Mouse (Mus musculus) limb, embryonic 14.5 days (tissue): Measurements from ENCODE around the gene Fam83c. TPM values are rescaled to one million over a fixed set of nuclear protein-coding genes. Genes with fewer than 3 reads are reported as not detected.

Experiments used
- ATAC-seq: fragments of 200-750 bp; cut with Nextera tagmentation; 2 replicates; pipeline ENCODE4 v1.8.0; 2017; ENCODE audit warnings: low read depth, moderate number of reproducible peaks, moderate TSS enrichment; ENCODE audit not compliant: low FRiP score
- DNase-seq: peaks from one replicate; pipeline ENCODE4 v3.0.0-alpha.2; 2015; ENCODE audit warnings: low spot score
- H3K27ac ChIP-seq: fragments of 300-500 bp; sonication (generic); replicated peaks from 2 replicates; pipeline ENCODE4 v1.5.1; 2014; ENCODE audit warnings: low read depth, mild to moderate bottlenecking, low read length, moderate library complexity, mixed read lengths
- H3K27me3 ChIP-seq: fragments of 300-500 bp; sonication (generic); 2 replicates; pipeline ENCODE4 v1.6.1; 2014; ENCODE audit warnings: low read length, mixed read lengths; ENCODE audit not compliant: control insufficient read depth, insufficient read depth
- H3K36me3 ChIP-seq: fragments of 300-500 bp; sonication (generic); 2 replicates; pipeline ENCODE4 v1.6.1; 2014; ENCODE audit warnings: mild to moderate bottlenecking, low read length, moderate library complexity, mixed read lengths; ENCODE audit not compliant: control insufficient read depth, insufficient read depth
- H3K4me1 ChIP-seq: fragments of 300-500 bp; sonication (generic); 2 replicates; pipeline ENCODE4 v1.6.1; 2014; ENCODE audit warnings: antibody characterized with exemption, low read length, mixed read lengths; ENCODE audit not compliant: control insufficient read depth, insufficient read depth
- H3K4me2 ChIP-seq: fragments of 300-500 bp; sonication (generic); replicated peaks from 2 replicates; pipeline ENCODE4 v1.6.1; 2014; ENCODE audit warnings: low read depth, mild to moderate bottlenecking, low read length, moderate library complexity; ENCODE audit not compliant: severe bottlenecking
- H3K4me3 ChIP-seq: fragments of 300-500 bp; sonication (generic); replicated peaks from 2 replicates; pipeline ENCODE4 v1.5.1; 2014; ENCODE audit warnings: low read length
- H3K9ac ChIP-seq: fragments of 300-500 bp; sonication (generic); 2 replicates; pipeline ENCODE4 v1.6.1; 2014; ENCODE audit warnings: mild to moderate bottlenecking, low read depth, low read length, moderate library complexity; ENCODE audit not compliant: severe bottlenecking
- H3K9me3 ChIP-seq: fragments of 300-500 bp; sonication (generic); 2 replicates; pipeline ENCODE4 v1.6.1; 2016; ENCODE audit warnings: low read length; ENCODE audit not compliant: control insufficient read depth
- POLR2A ChIP-seq: fragments of 200-500 bp; IDR thresholded peaks from 2 replicates; pipeline ENCODE4 v1.8.0; 2012; ENCODE audit warnings: inconsistent platforms, mild to moderate bottlenecking, moderate library complexity, borderline replicate concordance; ENCODE audit not compliant: insufficient read depth, insufficient read length; ENCODE audit errors: extremely low read depth
- WGBS: fragments of 180-500 bp; shearing (Covaris S2); extraction: QIAGEN DNeasy Blood & Tissue Kit; methylation state at CpG from one replicate; pipeline ENCODE4 v1.1.7; 2014; 5-methylcytosine and 5-hydroxymethylcytosine counted together
- polyA plus RNA-seq, 2 experiments: library from polyadenylated mRNA; depleted of rRNA in 1 of 2; stranded (reverse) in 1 of 2; unstranded in 1 of 2; fragments of >200 nt; fragmentation: Nextera tagmentation in 1 of 2; extraction: Ambion mirVana in 1 of 2; gene quantifications; 2 replicates each; pipeline versions ENCODE4 v1.2.1 to v1.2.3; 2012 to 2014

The Fam83c gene
- polyA plus RNA-seq, 2 experiments, result 2.0 to 2.1 TPM

DNA sequence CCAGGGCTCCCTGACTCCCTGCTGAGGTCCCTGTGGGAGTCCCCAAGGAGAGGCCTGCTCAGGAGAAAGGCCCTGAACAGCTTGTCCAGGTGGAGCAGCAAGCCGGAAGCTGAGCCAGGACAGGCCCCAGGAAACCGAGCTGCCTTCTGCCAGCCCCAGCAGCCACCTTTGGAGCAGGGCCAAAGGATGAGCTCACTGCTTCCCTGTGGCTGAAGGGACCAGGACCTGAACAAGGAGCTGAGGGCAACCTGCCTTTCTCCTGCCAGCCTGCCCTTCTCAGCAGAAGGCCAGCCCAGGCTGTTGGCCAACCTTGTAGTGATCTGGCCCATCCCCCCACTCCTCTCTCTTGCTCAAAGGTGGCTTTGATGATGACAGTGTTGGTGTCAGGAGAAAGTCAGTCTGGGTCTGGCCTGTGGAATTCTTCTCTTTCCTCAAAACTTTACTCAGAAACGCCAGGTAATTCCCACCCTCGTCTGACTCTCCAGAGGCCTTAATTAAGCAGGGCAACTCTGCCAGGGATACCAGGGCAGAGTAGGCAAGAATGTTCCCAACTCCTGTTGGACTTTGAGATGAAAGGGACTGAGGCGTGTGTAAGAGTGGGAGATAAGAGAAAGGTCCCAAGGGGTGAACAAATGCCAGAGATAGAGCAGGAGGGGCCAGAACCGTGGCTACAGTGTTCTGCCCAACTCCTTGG lies 29.3 kb downstream of the Fam83c start:
- H3K4me3 ChIP-seq, result no peak overlapping the region
- WGBS, result 40% methylated on average over 6 of the region's 6 CpGs
- H3K9me3 ChIP-seq, result no peaks in the 10 kb centered on the region
- H3K27ac ChIP-seq, result no peak overlapping the region
- TF ChIP-seq POLR2A, result no peak
- no peak for ATAC-seq
- H3K27me3 ChIP-seq, result no peaks in the 10 kb centered on the region
- no peak overlapping the region for H3K4me2 ChIP-seq
- H3K4me1 ChIP-seq, result no peaks in the 10 kb centered on the region
- DNase-seq, result no peak
- H3K36me3 ChIP-seq, result no peaks in the 10 kb centered on the region
- no peak overlapping the region for H3K9ac ChIP-seq

GRCm38 (mm10) chr2:155804053-155804452 lies 30.6 kb downstream of the Fam83c start:
- Histone ChIP-seq H3K4me3 (no peak overlapping the region), H3K9me3 (no peaks in the 10 kb centered on the region), H3K4me1 (no peaks in the 10 kb centered on the region), H3K4me2 (no peak overlapping the region), H3K27ac (no peak overlapping the region), H3K27me3 (no peaks in the 10 kb centered on the region), H3K9ac (no peak overlapping the region), H3K36me3 (no peaks in the 10 kb centered on the region)
- no peak for TF ChIP-seq POLR2A
- 62% methylated on average over 5 of the region's 5 CpGs for WGBS
- ATAC-seq (no peak), DNase-seq (no peak)

DNA sequence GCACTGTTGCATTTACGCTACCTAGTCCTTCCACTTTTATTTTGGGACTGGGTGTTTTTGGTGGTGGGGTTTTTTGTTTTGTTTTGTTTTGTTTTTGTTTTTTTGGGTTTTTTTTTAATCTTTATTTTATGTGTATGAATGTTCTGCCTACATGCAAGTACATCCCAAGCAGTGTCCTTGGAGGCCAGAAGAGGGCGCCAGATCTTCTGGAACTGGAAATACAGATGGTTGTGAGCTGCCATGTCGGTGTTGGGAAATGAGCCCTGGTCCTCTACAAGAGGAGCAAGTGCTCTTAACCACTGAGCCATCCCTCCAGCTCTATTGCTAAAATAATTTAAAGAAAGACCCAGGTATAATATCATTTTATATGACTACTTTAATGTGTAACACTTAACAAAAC lies 31.9 kb downstream of the Fam83c start:
- no peak for ATAC-seq
- no peaks in the 10 kb centered on the region for H3K36me3 ChIP-seq
- TF ChIP-seq POLR2A, result no peak
- H3K27me3 ChIP-seq, result no peaks in the 10 kb centered on the region
- no peak overlapping the region for H3K9ac ChIP-seq
- no peak overlapping the region for H3K4me3 ChIP-seq
- H3K9me3 ChIP-seq, result no peaks in the 10 kb centered on the region
- DNase-seq, result no peak
- H3K27ac ChIP-seq, result no peak overlapping the region
- no peaks in the 10 kb centered on the region for H3K4me1 ChIP-seq
- H3K4me2 ChIP-seq, result no peak overlapping the region
- 58% methylated on average over 3 of the region's 3 CpGs for WGBS

- 63% methylated on average over 3 of the region's 3 CpGs for WGBS
- no peaks in the 10 kb centered on the region for H3K36me3 ChIP-seq
- H3K27me3 ChIP-seq, result no peaks in the 10 kb centered on the region
- no peaks in the 10 kb centered on the region for H3K4me1 ChIP-seq
- no peak overlapping the region for H3K27ac ChIP-seq
- H3K4me2 ChIP-seq, result no peak overlapping the region
- ATAC-seq (no peak), DNase-seq (no peak)
- TF ChIP-seq POLR2A, result no peak
- H3K9ac ChIP-seq, result no peak overlapping the region
- no peaks in the 10 kb centered on the region for H3K9me3 ChIP-seq
- no peak overlapping the region for H3K4me3 ChIP-seq
Observed at GRCm38 (mm10) chr2:155798613-155799012, 36.0 kb downstream of the Fam83c start.

GRCm38 (mm10) chr2:155794674-155795445 lies 39.8 kb downstream of the Fam83c start:
- TF ChIP-seq POLR2A, result no peak
- no peaks in the 10 kb centered on the region for H3K36me3 ChIP-seq
- no peak overlapping the region for H3K4me3 ChIP-seq
- 80% methylated on average over 12 of the region's 12 CpGs for WGBS
- no peak overlapping the region for H3K4me2 ChIP-seq
- H3K27me3 ChIP-seq, result no peaks in the 10 kb centered on the region
- DNase-seq (no peak), ATAC-seq (no peak)
- no peaks in the 10 kb centered on the region for H3K9me3 ChIP-seq
- no peak overlapping the region for H3K9ac ChIP-seq
- H3K27ac ChIP-seq, result no peak overlapping the region
- H3K4me1 ChIP-seq, result no peaks in the 10 kb centered on the region
